Mouse (Mus musculus) adipocyte (in vitro differentiated cells): ENCODE data around the gene 0610030E20Rik.

ENCODE experiments used
- DNase-seq: peaks from one replicate; pipeline ENCODE4 v3.0.0-alpha.2; 2016; ENCODE audit warnings: low spot score

Gene 0610030E20Rik

GRCm38 (mm10) chr6:72392341-72392740 lies 45.2 kb downstream of the 0610030E20Rik start:
- no peak for DNase-seq

GRCm38 (mm10) chr6:72396837-72397251 lies 49.7 kb downstream of the 0610030E20Rik start:
- DNase-seq: no peak

GRCm38 (mm10) chr6:72399967-72400366 lies 52.9 kb downstream of the 0610030E20Rik start:
- no peak for DNase-seq

GRCm38 (mm10) chr6:72401875-72402274 lies 54.8 kb downstream of the 0610030E20Rik start:
- peak; percentile 85 for DNase-seq
